In genomic region chr9:123701822-123702221, GRCm38 (mm10) we compare ENCODE assay signal across 20 mouse cellular contexts. TPM values are rescaled to one million over a fixed set of nuclear protein-coding genes. Genes with fewer than 3 reads are reported as not detected.
DNase-seq lines count a peak whose midpoint lies in the region; ATAC-seq and TF ChIP-seq lines count a peak whose summit lies in the region.
"Had no signal": no experiment of that assay in that cellular context is flagged by ENCODE, and none has a peak within 500 bp of the region (broad histone marks: within the 10 kb centered on the region; RNA-seq: fewer than 3 reads in every experiment).

No protein-coding gene starts in this region.

- no peaks in the 10 kb centered on the region for H3K9me3 ChIP-seq in erythroblast, embryonic 14.5 days (ENCODE audit: control insufficient read depth, low read length)
- H3K9me3 ChIP-seq in liver, embryonic 13.5 days (replicated peaks), result no peaks in the 10 kb centered on the region
- no peaks in the 10 kb centered on the region for H3K9me3 ChIP-seq in hindbrain, postnatal 0 days (ENCODE audit: low read length)
- H3K9me3 ChIP-seq: hindbrain, embryonic 15.5 days; limb, embryonic 15.5 days; neural tube, embryonic 13.5 days had no signal

- H3K9ac ChIP-seq in liver, embryonic 13.5 days, result peak overlapping the region; percentile 37; the same call in 1 of the 2 replicates
- no peak overlapping the region for H3K9ac ChIP-seq in hindbrain, postnatal 0 days (replicated peaks; ENCODE audit: low read length)
- H3K9ac ChIP-seq: forebrain, postnatal 0 days; hindbrain, embryonic 15.5 days; limb, embryonic 15.5 days; neural tube, embryonic 13.5 days had no signal

- TF ChIP-seq CTCF in hindbrain, postnatal 0 days (IDR thresholded peaks at IDR 0.05; ENCODE audit: low read depth), result no peak

- 21% methylated on average over 5 of the region's 5 CpGs for WGBS in liver, embryonic 13.5 days (ENCODE audit: insufficient replicate concordance)
- WGBS in hindbrain, postnatal 0 days, result 93% methylated on average over 5 of the region's 5 CpGs

- H3K36me3 ChIP-seq in erythroblast, embryonic 14.5 days (ENCODE audit: control insufficient read depth), result peaks cover 65% of the 10 kb centered on the region
- peaks cover 11% of the 10 kb centered on the region for H3K36me3 ChIP-seq in liver, embryonic 13.5 days
- peaks cover 24% of the 10 kb centered on the region; the same call in 1 of the 2 replicates for H3K36me3 ChIP-seq in hindbrain, postnatal 0 days (ENCODE audit: insufficient read depth, low read length)

- ATAC-seq in liver, embryonic 13.5 days (ENCODE audit: low read depth), result peak; percentile 99
- ATAC-seq in megakaryocyte-erythroid progenitor cell, adult 5-6 weeks (replicated peaks; ENCODE audit: low FRiP score, low TSS enrichment, poor library complexity, severe bottlenecking), result peak; percentile 99
- no peak for ATAC-seq in hindbrain, postnatal 0 days
- ATAC-seq: forebrain, postnatal 0 days; lung, postnatal 0 days had no signal

- DNase-seq in spleen, postnatal 36 days (ENCODE audit: low spot score in 2 of 2), result peak; percentile 6 to 41
- DNase-seq in spleen, postnatal 14 days (ENCODE audit: low spot score in 2 of 2), result no peak
- peak; percentile 61 for DNase-seq in liver, embryonic 13.5 days
- no peak for DNase-seq in gastrocnemius, postnatal 25 days
- no peak for DNase-seq in urinary bladder, postnatal 4 days (ENCODE audit: low spot score in 2 of 2)
- no peak for DNase-seq in hindbrain, postnatal 0 days (ENCODE audit: low spot score)
- DNase-seq: cerebellum, postnatal 36 days; forebrain, postnatal 0 days; heart, postnatal 10 days; kidney, adult 18-20 months; midbrain, embryonic 14.5 days; thymus, postnatal 14 days had no signal

- no peaks in the 10 kb centered on the region for H3K27me3 ChIP-seq in erythroblast, embryonic 14.5 days (ENCODE audit: control insufficient read depth)
- H3K27me3 ChIP-seq in liver, embryonic 13.5 days, result no peaks in the 10 kb centered on the region
- no peaks in the 10 kb centered on the region for H3K27me3 ChIP-seq in hindbrain, postnatal 0 days (ENCODE audit: insufficient read depth, low read length)
- H3K27me3 ChIP-seq: hindbrain, embryonic 15.5 days; limb, embryonic 15.5 days; neural tube, embryonic 13.5 days had no signal

- H3K27ac ChIP-seq in liver, embryonic 13.5 days, result peak overlapping the region; percentile 85
- H3K27ac ChIP-seq in hindbrain, postnatal 0 days, result no peak overlapping the region
- H3K27ac ChIP-seq: hindbrain, embryonic 15.5 days; kidney, postnatal 0 days; limb, embryonic 15.5 days; neural tube, embryonic 13.5 days had no signal

- peak overlapping the region; percentile 38 for H3K4me2 ChIP-seq in liver, embryonic 13.5 days
- H3K4me2 ChIP-seq in hindbrain, postnatal 0 days (ENCODE audit: low read depth, low read length), result no peak overlapping the region
- H3K4me2 ChIP-seq: heart, embryonic 11.5 days; hindbrain, embryonic 15.5 days; limb, embryonic 15.5 days; neural tube, embryonic 13.5 days had no signal

- peak overlapping the region; percentile 32 for H3K4me3 ChIP-seq in erythroblast, embryonic 14.5 days (replicated peaks)
- no peak overlapping the region for H3K4me3 ChIP-seq in liver, embryonic 13.5 days (replicated peaks)
- no peak overlapping the region for H3K4me3 ChIP-seq in hindbrain, postnatal 0 days (ENCODE audit: low read length)
- H3K4me3 ChIP-seq: hindbrain, embryonic 15.5 days; limb, embryonic 15.5 days; neural tube, embryonic 13.5 days had no signal

- peaks cover 35% of the 10 kb centered on the region for H3K4me1 ChIP-seq in erythroblast, embryonic 14.5 days (ENCODE audit: control insufficient read depth)
- H3K4me1 ChIP-seq in liver, embryonic 13.5 days (replicated peaks), result peaks cover 25% of the 10 kb centered on the region
- no peaks in the 10 kb centered on the region for H3K4me1 ChIP-seq in hindbrain, postnatal 0 days (ENCODE audit: insufficient read depth, low read length)
- H3K4me1 ChIP-seq: hindbrain, embryonic 15.5 days; limb, embryonic 15.5 days; neural tube, embryonic 13.5 days had no signal

RNA-seq across cellular contexts. Expression of gene Lztfl1, which starts 15.7 kb away (rescaled TPM):
- 0.10 and 0.38 TPM in 2 replicates for polyA plus RNA-seq in erythroblast, embryonic 14.5 days (2012)
- 20.7 and 26.6 TPM in 2 replicates for polyA plus RNA-seq in liver, embryonic 13.5 days (2015; fragmentation: Nextera tagmentation; extraction: Ambion mirVana)
- total RNA-seq in megakaryocyte-erythroid progenitor cell, adult 5-6 weeks (2014; fragmentation: Nextera tagmentation), result 35.2 and 42.5 TPM in 2 replicates
- 28.1 and 30.4 TPM in 2 replicates for total RNA-seq in megakaryocyte-erythroid progenitor cell, adult 5-6 weeks (2017)
- total RNA-seq in gastrocnemius, postnatal 25 days (2021), result 10 to 100 TPM; 16.4 to 19.5 TPM
- 18.6 and 21.4 TPM in 2 replicates for total RNA-seq in hindbrain, postnatal 0 days (2014; rRNA removed)
- polyA plus RNA-seq in hindbrain, postnatal 0 days (2015; fragmentation: Nextera tagmentation; extraction: Ambion mirVana), result 43.3 and 49.0 TPM in 2 replicates

RNA-seq across cellular contexts. Expression of gene Slc6a20a, which starts 23.1 kb away (rescaled TPM):
- polyA plus RNA-seq in erythroblast, embryonic 14.5 days (2012), result 0.23 and 0.45 TPM in 2 replicates
- polyA plus RNA-seq in liver, embryonic 13.5 days (2015; fragmentation: Nextera tagmentation; extraction: Ambion mirVana), result 0.98 and 1.2 TPM in 2 replicates
- total RNA-seq in megakaryocyte-erythroid progenitor cell, adult 5-6 weeks (2014; fragmentation: Nextera tagmentation), result 4.1 and 5.6 TPM in 2 replicates
- total RNA-seq in megakaryocyte-erythroid progenitor cell, adult 5-6 weeks (2017), result 4.2 and 6.2 TPM in 2 replicates
- not detected for total RNA-seq in gastrocnemius, postnatal 25 days (2021)
- total RNA-seq in hindbrain, postnatal 0 days (2014; rRNA removed), result 38.3 and 60.8 TPM in 2 replicates
- 38.2 and 38.6 TPM in 2 replicates for polyA plus RNA-seq in hindbrain, postnatal 0 days (2015; fragmentation: Nextera tagmentation; extraction: Ambion mirVana)
- total RNA-seq: heart, postnatal 10 days had no signal
- polyA plus RNA-seq: heart, embryonic 11.5 days had no signal

RNA-seq across cellular contexts. Expression of gene Ccr9, which starts 23.6 kb away (rescaled TPM):
- polyA plus RNA-seq in erythroblast, embryonic 14.5 days (2012), result 0.01 TPM in 1 of 2 replicates, not detected in the other
- 0.39 and 0.46 TPM in 2 replicates for polyA plus RNA-seq in liver, embryonic 13.5 days (2015; fragmentation: Nextera tagmentation; extraction: Ambion mirVana)
- not detected in 2 replicates for total RNA-seq in megakaryocyte-erythroid progenitor cell, adult 5-6 weeks (2014; fragmentation: Nextera tagmentation)
- 0.09 TPM in 1 of 2 replicates, not detected in the other for total RNA-seq in megakaryocyte-erythroid progenitor cell, adult 5-6 weeks (2017)
- under 1 TPM in 1 of 2 experiments, not detected in 1; 0.16 TPM for total RNA-seq in gastrocnemius, postnatal 25 days (2021)
- total RNA-seq in hindbrain, postnatal 0 days (2014; rRNA removed), result 0.10 and 0.90 TPM in 2 replicates
- polyA plus RNA-seq in hindbrain, postnatal 0 days (2015; fragmentation: Nextera tagmentation; extraction: Ambion mirVana), result 0.35 and 0.55 TPM in 2 replicates

Comparison
In these comparisons a context has a peak if more than half of its experiments do, and no peak if none do; other contexts are left out.
1. DNase-seq: peak in spleen, postnatal 36 days (2 of 2) and liver, embryonic 13.5 days (single experiment); none in spleen, postnatal 14 days (0 of 2), gastrocnemius, postnatal 25 days (single experiment), urinary bladder, postnatal 4 days (0 of 2) and hindbrain, postnatal 0 days (single experiment).
2. RNA of gene Slc6a20a, which starts 23.1 kb away (total RNA-seq): 38.3 to 60.8 TPM in hindbrain, postnatal 0 days and 4.1 to 6.2 TPM in megakaryocyte-erythroid progenitor cell, adult 5-6 weeks; not detected in gastrocnemius, postnatal 25 days; every median in the first group is over 4 times any median in the second.